Mouse (Mus musculus): Measurements from ENCODE around the gene Ninl. TPM values are rescaled to one million over a fixed set of nuclear protein-coding genes. Genes with fewer than 3 reads are reported as not detected.

Gene Ninl
- total and polyA plus RNA-seq, 3 experiments, result 0.78 to 1.5 (median 1.4) TPM

- H3K27me3 ChIP-seq (ENCODE audit: control insufficient read depth, insufficient read depth, low read length), result no peaks in the 10 kb centered on the region
- intact Hi-C loops (cut with DNase I), result no loop called here
- no peaks in the 10 kb centered on the region for H3K4me1 ChIP-seq (ENCODE audit: control insufficient read depth, insufficient read depth, low read length)
- no peak overlapping the region for H3K27ac ChIP-seq
- H3K79me2 ChIP-seq (replicated peaks; ENCODE audit: control insufficient read depth, insufficient read depth, low read length), result no peaks in the 10 kb centered on the region
- DNase-seq, result no peak
- TF ChIP-seq CTCF (IDR thresholded peaks at IDR 0.05), result no peak
- TF ChIP-seq POLR2A (IDR thresholded peaks at IDR 0.05; ENCODE audit: insufficient read depth, low read depth, low read length), result no peak
- TF ChIP-seq EP300 (IDR thresholded peaks at IDR 0.05; ENCODE audit: insufficient read depth, low read depth, low read length), result no peak
- H3K36me3 ChIP-seq (ENCODE audit: control insufficient read depth, insufficient read depth, low read length), result no peaks in the 10 kb centered on the region
- no peak overlapping the region for H3K4me3 ChIP-seq
- H3K9ac ChIP-seq (ENCODE audit: low read depth, low read length), result no peak overlapping the region
- WGBS, result 74% methylated on average over 3 of the region's 3 CpGs
Measured at GRCm38 (mm10) chr2:150978791-150979190, 60.4 kb downstream of the Ninl start.

GRCm38 (mm10) chr2:150977676-150978075, 61.5 kb downstream of the Ninl start:
- TF ChIP-seq POLR2A (IDR thresholded peaks at IDR 0.05; ENCODE audit: insufficient read depth, low read depth, low read length) (no peak), EP300 (IDR thresholded peaks at IDR 0.05; ENCODE audit: insufficient read depth, low read depth, low read length) (no peak), CTCF (IDR thresholded peaks at IDR 0.05) (no peak)
- Histone ChIP-seq H3K27ac (no peak overlapping the region), H3K27me3 (ENCODE audit: control insufficient read depth, insufficient read depth, low read length) (no peaks in the 10 kb centered on the region), H3K36me3 (ENCODE audit: control insufficient read depth, insufficient read depth, low read length) (no peaks in the 10 kb centered on the region), H3K4me3 (no peak overlapping the region), H3K79me2 (replicated peaks; ENCODE audit: control insufficient read depth, insufficient read depth, low read length) (no peaks in the 10 kb centered on the region; the same call in 1 of the 2 replicates), H3K4me1 (ENCODE audit: control insufficient read depth, insufficient read depth, low read length) (no peaks in the 10 kb centered on the region), H3K9ac (ENCODE audit: low read depth, low read length) (no peak overlapping the region)
- intact Hi-C loops (cut with DNase I), result no loop called here
- 85% methylated on average over 6 of the region's 6 CpGs for WGBS
- no peak for DNase-seq

- Histone ChIP-seq H3K4me3 (no peak overlapping the region), H3K27me3 (ENCODE audit: control insufficient read depth, insufficient read depth, low read length) (no peaks in the 10 kb centered on the region), H3K4me1 (ENCODE audit: control insufficient read depth, insufficient read depth, low read length) (no peaks in the 10 kb centered on the region), H3K9ac (ENCODE audit: low read depth, low read length) (no peak overlapping the region), H3K27ac (no peak overlapping the region), H3K36me3 (ENCODE audit: control insufficient read depth, insufficient read depth, low read length) (no peaks in the 10 kb centered on the region), H3K79me2 (replicated peaks; ENCODE audit: control insufficient read depth, insufficient read depth, low read length) (no peaks in the 10 kb centered on the region; the same call in 1 of the 2 replicates)
- TF ChIP-seq POLR2A (IDR thresholded peaks at IDR 0.05; ENCODE audit: insufficient read depth, low read depth, low read length) (no peak), EP300 (IDR thresholded peaks at IDR 0.05; ENCODE audit: insufficient read depth, low read depth, low read length) (no peak), CTCF (IDR thresholded peaks at IDR 0.05) (no peak)
- WGBS, result 75% methylated on average over 5 of the region's 5 CpGs
- intact Hi-C loops (cut with DNase I), result no loop called here
- DNase-seq, result no peak
Measured at GRCm38 (mm10) chr2:150976871-150977270, 62.3 kb downstream of the Ninl start.

GRCm38 (mm10) chr2:150973401-150974115, 65.6 kb downstream of the Ninl start:
- no peaks in the 10 kb centered on the region; the same call in 1 of the 2 replicates for H3K79me2 ChIP-seq (replicated peaks; ENCODE audit: control insufficient read depth, insufficient read depth, low read length)
- no peaks in the 10 kb centered on the region for H3K36me3 ChIP-seq (ENCODE audit: control insufficient read depth, insufficient read depth, low read length)
- H3K4me3 ChIP-seq, result no peak overlapping the region
- no peaks in the 10 kb centered on the region for H3K27me3 ChIP-seq (ENCODE audit: control insufficient read depth, insufficient read depth, low read length)
- TF ChIP-seq CTCF (IDR thresholded peaks at IDR 0.05) (no peak), POLR2A (IDR thresholded peaks at IDR 0.05; ENCODE audit: insufficient read depth, low read depth, low read length) (no peak), EP300 (IDR thresholded peaks at IDR 0.05; ENCODE audit: insufficient read depth, low read depth, low read length) (no peak)
- H3K27ac ChIP-seq, result no peak overlapping the region
- no peaks in the 10 kb centered on the region for H3K4me1 ChIP-seq (ENCODE audit: control insufficient read depth, insufficient read depth, low read length)
- WGBS, result 82% methylated on average over 8 of the region's 8 CpGs
- intact Hi-C loops (cut with DNase I), result no loop called here
- no peak overlapping the region for H3K9ac ChIP-seq (ENCODE audit: low read depth, low read length)
- DNase-seq, result no peak

- intact Hi-C loops (cut with DNase I), result no loop called here
- 93% methylated on average over 3 of the region's 3 CpGs for WGBS
- DNase-seq, result no peak
- Histone ChIP-seq H3K27ac (no peak overlapping the region), H3K4me3 (no peak overlapping the region), H3K4me1 (ENCODE audit: control insufficient read depth, insufficient read depth, low read length) (no peaks in the 10 kb centered on the region), H3K9ac (ENCODE audit: low read depth, low read length) (no peak overlapping the region), H3K79me2 (replicated peaks; ENCODE audit: control insufficient read depth, insufficient read depth, low read length) (no peaks in the 10 kb centered on the region; the same call in 1 of the 2 replicates), H3K36me3 (ENCODE audit: control insufficient read depth, insufficient read depth, low read length) (no peaks in the 10 kb centered on the region), H3K27me3 (ENCODE audit: control insufficient read depth, insufficient read depth, low read length) (no peaks in the 10 kb centered on the region)
- TF ChIP-seq POLR2A (IDR thresholded peaks at IDR 0.05; ENCODE audit: insufficient read depth, low read depth, low read length), result no peak
- TF ChIP-seq CTCF (IDR thresholded peaks at IDR 0.05), result no peak
- no peak for TF ChIP-seq EP300 (IDR thresholded peaks at IDR 0.05; ENCODE audit: insufficient read depth, low read depth, low read length)
Measured at GRCm38 (mm10) chr2:150972681-150973080, 66.5 kb downstream of the Ninl start.

- no peaks in the 10 kb centered on the region for H3K27me3 ChIP-seq (ENCODE audit: control insufficient read depth, insufficient read depth, low read length)
- no peak overlapping the region for H3K27ac ChIP-seq
- WGBS, result 82% methylated on average over 7 of the region's 7 CpGs
- H3K4me3 ChIP-seq, result no peak overlapping the region
- intact Hi-C loops (cut with DNase I), result no loop called here
- no peaks in the 10 kb centered on the region for H3K36me3 ChIP-seq (ENCODE audit: control insufficient read depth, insufficient read depth, low read length)
- no peak for DNase-seq
- no peak overlapping the region for H3K9ac ChIP-seq (ENCODE audit: low read depth, low read length)
- H3K4me1 ChIP-seq (ENCODE audit: control insufficient read depth, insufficient read depth, low read length), result no peaks in the 10 kb centered on the region
- no peaks in the 10 kb centered on the region; the same call in 1 of the 2 replicates for H3K79me2 ChIP-seq (replicated peaks; ENCODE audit: control insufficient read depth, insufficient read depth, low read length)
- TF ChIP-seq EP300 (IDR thresholded peaks at IDR 0.05; ENCODE audit: insufficient read depth, low read depth, low read length) (no peak), CTCF (IDR thresholded peaks at IDR 0.05) (no peak), POLR2A (IDR thresholded peaks at IDR 0.05; ENCODE audit: insufficient read depth, low read depth, low read length) (no peak)
Measured at GRCm38 (mm10) chr2:150971856-150972255, 67.3 kb downstream of the Ninl start.
